Mouse (Mus musculus): ENCODE measurements around the gene C87436. TPM values are rescaled to one million over a fixed set of nuclear protein-coding genes. Genes with fewer than 3 reads are reported as not detected.

Gene C87436
- polyA plus RNA-seq, 1 experiment: 16.8 TPM

- no peak for DNase-seq (ENCODE audit: low read depth)
Measured at GRCm38 (mm10) chr6:86426358-86426757, 11.8 kb upstream of the C87436 start, which contains the start of gene Gm44790. Gene Gm44790 (plus strand): TSS chr6:86426658.

GRCm38 (mm10) chr6:86431531-86431930 is 6.6 kb upstream of the C87436 start:
- DNase-seq (ENCODE audit: low read depth): no peak

- DNase-seq (ENCODE audit: low read depth): no peak
Measured at GRCm38 (mm10) chr6:86433696-86434095, 4.5 kb upstream of the C87436 start.

- DNase-seq (ENCODE audit: low read depth): peak; percentile 27
Measured at GRCm38 (mm10) chr6:86437711-86438110, 463 bp upstream of the C87436 start.

- DNase-seq (ENCODE audit: low read depth): no peak
Measured at GRCm38 (mm10) chr6:86439119-86439496, 934 bp downstream of the C87436 start.

GRCm38 (mm10) chr6:86439531-86439930 is 1.4 kb downstream of the C87436 start:
- DNase-seq (ENCODE audit: low read depth): no peak

GRCm38 (mm10) chr6:86441571-86441970 is 3.4 kb downstream of the C87436 start:
- no peak for DNase-seq (ENCODE audit: low read depth)

GRCm38 (mm10) chr6:86445551-86445950 is 7.4 kb downstream of the C87436 start:
- DNase-seq (ENCODE audit: low read depth): no peak

GRCm38 (mm10) chr6:86446927-86447568 is 8.9 kb downstream of the C87436 start:
- DNase-seq (ENCODE audit: low read depth): no peak

- DNase-seq (ENCODE audit: low read depth): no peak
Measured at GRCm38 (mm10) chr6:86456727-86457126, 18.6 kb downstream of the C87436 start.

GRCm38 (mm10) chr6:86463079-86463478 is 24.9 kb downstream of the C87436 start:
- DNase-seq (ENCODE audit: low read depth): no peak

- DNase-seq (ENCODE audit: low read depth): no peak
Measured at GRCm38 (mm10) chr6:86471317-86471716, 33.1 kb downstream of the C87436 start.

- DNase-seq (ENCODE audit: low read depth): no peak
Measured at GRCm38 (mm10) chr6:86471760-86472099, 33.6 kb downstream of the C87436 start.

GRCm38 (mm10) chr6:86472100-86472955 is 34.2 kb downstream of the C87436 start:
- peak; percentile 58 for DNase-seq (ENCODE audit: low read depth)

- DNase-seq (ENCODE audit: low read depth): no peak
Measured at GRCm38 (mm10) chr6:86473077-86473476, 34.9 kb downstream of the C87436 start.

- no peak for DNase-seq (ENCODE audit: low read depth)
Measured at GRCm38 (mm10) chr6:86474072-86474471, 35.9 kb downstream of the C87436 start.

- no peak for DNase-seq (ENCODE audit: low read depth)
Measured at GRCm38 (mm10) chr6:86474646-86475181, 36.5 kb downstream of the C87436 start.

- no peak for DNase-seq (ENCODE audit: low read depth)
Measured at GRCm38 (mm10) chr6:86475462-86476167, 37.4 kb downstream of the C87436 start.

GRCm38 (mm10) chr6:86476931-86477330 is 38.8 kb downstream of the C87436 start:
- DNase-seq (ENCODE audit: low read depth): no peak

GRCm38 (mm10) chr6:86479311-86479710 is 41.1 kb downstream of the C87436 start:
- no peak for DNase-seq (ENCODE audit: low read depth)

GRCm38 (mm10) chr6:86479816-86480188 is 41.6 kb downstream of the C87436 start:
- DNase-seq (ENCODE audit: low read depth): no peak

GRCm38 (mm10) chr6:86480189-86480831 is 42.1 kb downstream of the C87436 start:
- no peak for DNase-seq (ENCODE audit: low read depth)
